Mouse (Mus musculus): ENCODE measurements at regions not wholly inside any gene's neighbourhood (a gene's known extent, or its start where the extent isn't known, plus 50 kb on each side); places are given as distances from the start of the nearest gene placed in this dataset.

DNA sequence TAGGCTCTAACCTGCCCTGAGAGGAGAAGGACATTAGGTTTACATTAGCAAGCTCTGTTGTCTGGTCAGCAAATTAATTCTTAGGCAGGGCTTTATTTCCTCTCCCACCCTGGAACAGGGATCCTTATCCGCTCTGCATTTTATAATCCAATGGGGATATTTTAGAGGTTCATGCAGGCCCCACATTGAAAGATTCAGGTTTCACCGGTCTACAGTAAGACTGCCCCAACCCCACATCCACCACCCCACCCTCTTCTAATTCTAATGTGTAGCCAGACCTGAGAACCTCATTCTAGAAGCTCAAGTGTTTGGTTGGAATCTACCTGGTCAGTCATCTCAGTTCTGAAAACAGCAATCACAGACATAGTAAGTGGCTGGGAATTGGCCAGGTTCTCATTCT lies 86.9 kb upstream of the Gdnf start:
- TF ChIP-seq POLR2A (IDR thresholded peaks at IDR 0.05; ENCODE audit: low read depth, low read length) (no peak), CTCF (IDR thresholded peaks at IDR 0.05; ENCODE audit: extremely low read depth, insufficient read length, insufficient replicate concordance, low read depth, low read length) (no peak)
